Mouse (Mus musculus): ENCODE data around the gene Coq10a.

GRCm38 (mm10) chr10:128326825-128327224, 42.0 kb downstream of the Coq10a start:
- TF ChIP-seq CTCF (IDR thresholded peaks at IDR 0.05; ENCODE audit: low read depth, low read length) (no peak), POLR2A (IDR thresholded peaks at IDR 0.05; ENCODE audit: insufficient read depth, low read length) (no peak)
